Mouse (Mus musculus) heart, postnatal 0 days (tissue): Measurements from ENCODE around the gene Map1a. TPM values are rescaled to one million over a fixed set of nuclear protein-coding genes. Genes with fewer than 3 reads are reported as not detected.
A peak's percentile ranks its signal among the peaks of the same experiment; 100 is the strongest.

Source experiments
- ATAC-seq: fragments of 200-750 bp; cut with Nextera tagmentation; 2 replicates; pipeline ENCODE4 v1.8.0; 2017; ENCODE audit warnings: low read depth, moderate number of reproducible peaks, moderate library complexity; ENCODE audit not compliant: insufficient read depth
- DNase-seq: peaks from one replicate; pipeline ENCODE4 v3.0.0-alpha.2; 2016; ENCODE audit warnings: low spot score
- H3K27ac ChIP-seq: fragments of 300-500 bp; sonication (generic); 2 replicates; pipeline ENCODE4 v1.5.1; 2014; ENCODE audit warnings: low read depth, mild to moderate bottlenecking
- H3K27me3 ChIP-seq: fragments of 300-500 bp; sonication (generic); 2 replicates; pipeline ENCODE4 v1.6.1; 2014; ENCODE audit warnings: low read length, mixed read lengths; ENCODE audit not compliant: control insufficient read depth, insufficient read depth
- H3K36me3 ChIP-seq: fragments of 300-500 bp; sonication (generic); replicated peaks from 2 replicates; pipeline ENCODE4 v1.6.1; 2014; ENCODE audit warnings: low read length, mixed read lengths; ENCODE audit not compliant: control insufficient read depth, insufficient read depth
- H3K4me1 ChIP-seq: fragments of 300-500 bp; sonication (generic); 2 replicates; pipeline ENCODE4 v1.6.1; 2014; ENCODE audit warnings: antibody characterized with exemption; ENCODE audit not compliant: control insufficient read depth, insufficient read depth
- H3K4me2 ChIP-seq: fragments of 300-500 bp; sonication (generic); 2 replicates; pipeline ENCODE4 v1.6.1; 2014; ENCODE audit warnings: low read depth, mild to moderate bottlenecking, low read length, moderate library complexity
- H3K4me3 ChIP-seq: fragments of 300-500 bp; sonication (generic); 2 replicates; pipeline ENCODE4 v1.5.1; 2014; ENCODE audit warnings: low read depth, low read length
- H3K9ac ChIP-seq: fragments of 300-500 bp; sonication (generic); replicated peaks from 2 replicates; pipeline ENCODE4 v1.6.1; 2014; ENCODE audit warnings: low read depth, low read length, mixed read lengths
- H3K9me3 ChIP-seq: fragments of 300-500 bp; sonication (generic); replicated peaks from 2 replicates; pipeline ENCODE4 v1.6.1; 2016; ENCODE audit warnings: low read length; ENCODE audit not compliant: control insufficient read depth
- CTCF ChIP-seq: IDR thresholded peaks from 2 replicates; pipeline ENCODE4 v1.5.1; 2016; ENCODE audit warnings: antibody characterized with exemption, control low read depth, low read depth
- EP300 ChIP-seq: IDR thresholded peaks from 2 replicates; pipeline ENCODE4 v1.6.1; 2016; ENCODE audit warnings: antibody characterized with exemption, low read depth
- WGBS: fragments of 180-500 bp; shearing (Covaris S2); extraction: QIAGEN DNeasy Blood & Tissue Kit; methylation state at CpG from one replicate; pipeline ENCODE4 v1.1.7; 2014; 5-methylcytosine and 5-hydroxymethylcytosine counted together
- polyA plus RNA-seq: library from polyadenylated mRNA; unstranded; fragments of >200 nt; fragmentation: Nextera tagmentation; extraction: Ambion mirVana; gene quantifications from 2 replicates; pipeline ENCODE4 v1.2.1, GENCODE M21; 2015
- total RNA-seq: library from RNA; depleted of rRNA; stranded (reverse); fragments of >200 nt; gene quantifications from 2 replicates; pipeline ENCODE4 v1.2.3, GENCODE M21; 2014; ENCODE audit warnings: low replicate concordance; rRNA removed

Gene Map1a
- total RNA-seq, result 14.5 and 24.9 TPM in 2 replicates
- polyA plus RNA-seq, result 3.7 and 4.8 TPM in 2 replicates

DNA sequence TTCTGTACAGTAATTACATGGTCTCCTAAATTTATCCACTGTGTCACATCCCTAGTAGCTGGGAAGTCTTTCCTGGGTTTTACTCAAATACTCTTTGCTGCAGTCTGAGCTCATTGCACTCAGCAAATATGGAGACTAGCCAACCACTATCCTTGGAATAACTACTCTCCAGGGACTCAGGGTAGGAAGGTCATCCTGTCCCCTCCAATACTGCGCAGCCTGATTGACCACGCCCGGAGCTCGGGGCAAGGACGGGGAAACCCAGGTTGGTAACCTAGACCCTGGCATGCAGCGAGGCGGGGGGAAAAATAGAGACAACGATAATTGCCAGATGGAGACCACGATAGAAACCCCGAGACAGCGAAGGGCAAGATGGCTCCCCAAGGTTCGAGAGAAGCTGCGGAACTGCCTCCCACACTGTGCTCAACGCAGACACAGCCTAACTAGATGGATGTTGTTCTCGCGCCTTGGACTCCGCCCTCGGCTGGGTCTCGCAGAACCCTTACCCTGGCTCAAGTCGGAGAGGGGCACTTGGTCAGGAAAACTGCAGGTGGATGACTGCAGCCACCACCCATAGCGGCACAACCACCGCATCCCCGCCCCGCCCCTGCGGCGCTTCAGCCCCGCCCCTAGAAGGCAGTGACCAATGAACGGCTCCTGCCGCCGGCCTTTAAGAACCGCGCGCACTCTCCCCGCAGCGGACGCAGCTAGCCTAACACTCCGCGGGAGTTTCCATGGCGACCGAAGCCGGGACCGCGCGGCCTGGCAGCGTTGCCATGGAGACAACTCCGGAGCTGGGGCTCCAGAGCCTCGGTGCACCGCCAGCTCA lies at the start of gene Map1a:
Gene Map1a, plus strand, starts transcription at position 700 of the 829 bp plus-strand sequence.
- peak within 1 kb of the TSS; percentile 70 for H3K27ac ChIP-seq
- peak; percentile 90 for ATAC-seq
- H3K4me3 ChIP-seq, result peak within 1 kb of the TSS; percentile 66
- H3K4me2 ChIP-seq, result peak within 1 kb of the TSS; percentile 88
- no peaks in the 10 kb centered on the region for H3K9me3 ChIP-seq
- H3K27me3 ChIP-seq, result peaks cover 10% of the 10 kb centered on the region
- peak; percentile 91 for DNase-seq
- TF ChIP-seq EP300, result no peak
- no peak for TF ChIP-seq CTCF
- peak within 1 kb of the TSS; percentile 31; the same call in 1 of the 2 replicates for H3K9ac ChIP-seq
- peaks cover 19% of the 10 kb centered on the region for H3K4me1 ChIP-seq
- H3K36me3 ChIP-seq, result no peaks in the 10 kb centered on the region
- WGBS, result under 1% methylated on average over 47 of the region's 48 CpGs

DNA sequence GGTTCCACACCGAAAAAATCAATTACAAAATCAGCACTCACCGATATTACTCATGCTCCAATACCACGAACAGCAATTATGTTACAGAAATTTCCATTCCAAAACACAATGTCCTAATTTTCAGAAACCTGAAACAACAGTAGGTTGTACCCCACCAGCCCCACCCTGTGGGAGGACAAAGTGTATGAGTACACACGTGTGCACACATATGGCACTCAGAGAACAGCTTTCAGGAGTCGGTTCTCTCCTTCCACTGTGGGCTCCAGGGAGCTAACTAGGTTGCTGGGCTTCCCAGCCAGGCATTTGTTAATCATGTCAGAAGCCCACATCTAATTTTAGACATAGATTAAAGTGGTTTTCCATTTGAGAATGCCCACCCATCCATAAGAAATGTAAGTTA lies 45.3 kb upstream of the Map1a start:
- Histone ChIP-seq H3K9me3 (no peaks in the 10 kb centered on the region), H3K4me3 (no peak overlapping the region), H3K4me2 (no peak overlapping the region), H3K9ac (no peak overlapping the region), H3K36me3 (peaks cover 77% of the 10 kb centered on the region), H3K27me3 (no peaks in the 10 kb centered on the region), H3K4me1 (no peaks in the 10 kb centered on the region), H3K27ac (no peak overlapping the region)
- ATAC-seq (no peak), DNase-seq (no peak)
- no peak for TF ChIP-seq EP300
- WGBS, result 83% methylated on average over 5 of the region's 5 CpGs

DNA sequence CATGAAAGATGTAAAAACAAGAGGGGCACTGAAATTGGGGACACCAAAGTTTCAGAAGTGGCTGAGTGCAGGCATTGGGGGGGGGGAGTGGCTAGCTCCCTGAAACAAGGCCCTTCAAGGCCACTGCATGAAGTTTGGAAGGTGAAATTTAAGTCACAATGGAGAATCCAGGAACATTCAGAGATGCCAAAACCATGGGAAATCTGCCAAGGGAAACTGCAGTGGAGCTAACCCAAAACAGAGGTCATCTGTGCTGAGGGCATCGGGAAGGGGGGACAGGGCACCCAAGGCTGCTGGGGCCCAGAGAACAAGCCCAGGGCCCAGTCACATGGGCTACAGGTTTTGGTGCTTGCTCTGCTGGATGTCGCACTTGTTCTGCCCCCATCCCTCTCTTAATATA lies 39.6 kb upstream of the Map1a start:
- H3K9me3 ChIP-seq, result no peaks in the 10 kb centered on the region
- no peak overlapping the region for H3K9ac ChIP-seq
- no peak overlapping the region for H3K4me3 ChIP-seq
- no peaks in the 10 kb centered on the region for H3K27me3 ChIP-seq
- no peak overlapping the region for H3K4me2 ChIP-seq
- ATAC-seq, result no peak
- no peak for DNase-seq
- H3K36me3 ChIP-seq, result peaks cover 80% of the 10 kb centered on the region
- WGBS, result 86% methylated on average over 2 of the region's 2 CpGs
- TF ChIP-seq EP300 (no peak), CTCF (no peak)
- H3K4me1 ChIP-seq, result no peaks in the 10 kb centered on the region
- no peak overlapping the region for H3K27ac ChIP-seq

DNA sequence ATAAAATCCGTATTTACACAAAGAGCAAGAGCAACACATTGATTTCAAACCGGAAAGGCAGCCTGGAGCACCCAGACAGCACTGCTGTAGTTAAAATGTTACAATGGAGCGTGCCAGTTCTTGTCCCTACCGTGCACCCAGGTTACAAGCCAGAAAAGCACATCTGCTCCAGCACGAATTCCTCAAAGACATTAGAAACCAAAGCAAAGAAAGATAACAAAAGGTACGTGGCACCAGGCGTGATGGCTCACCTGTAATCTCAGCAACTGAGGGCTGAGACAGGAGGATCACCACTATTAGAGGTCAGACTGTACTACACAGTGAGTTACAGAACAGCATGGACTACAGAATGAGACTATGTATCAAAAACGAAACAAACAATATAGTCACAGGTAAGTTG lies 21.0 kb upstream of the Map1a start:
- H3K4me3 ChIP-seq, result no peak overlapping the region
- no peak overlapping the region for H3K9ac ChIP-seq
- H3K4me1 ChIP-seq, result peaks cover 12% of the 10 kb centered on the region; the same call in 1 of the 2 replicates
- H3K9me3 ChIP-seq, result no peaks in the 10 kb centered on the region
- TF ChIP-seq CTCF (no peak), EP300 (no peak)
- no peaks in the 10 kb centered on the region for H3K27me3 ChIP-seq
- 83% methylated on average over 8 of the region's 8 CpGs for WGBS
- ATAC-seq (no peak), DNase-seq (no peak)
- peaks cover 25% of the 10 kb centered on the region for H3K36me3 ChIP-seq
- H3K4me2 ChIP-seq, result no peak overlapping the region
- H3K27ac ChIP-seq, result no peak overlapping the region

DNA sequence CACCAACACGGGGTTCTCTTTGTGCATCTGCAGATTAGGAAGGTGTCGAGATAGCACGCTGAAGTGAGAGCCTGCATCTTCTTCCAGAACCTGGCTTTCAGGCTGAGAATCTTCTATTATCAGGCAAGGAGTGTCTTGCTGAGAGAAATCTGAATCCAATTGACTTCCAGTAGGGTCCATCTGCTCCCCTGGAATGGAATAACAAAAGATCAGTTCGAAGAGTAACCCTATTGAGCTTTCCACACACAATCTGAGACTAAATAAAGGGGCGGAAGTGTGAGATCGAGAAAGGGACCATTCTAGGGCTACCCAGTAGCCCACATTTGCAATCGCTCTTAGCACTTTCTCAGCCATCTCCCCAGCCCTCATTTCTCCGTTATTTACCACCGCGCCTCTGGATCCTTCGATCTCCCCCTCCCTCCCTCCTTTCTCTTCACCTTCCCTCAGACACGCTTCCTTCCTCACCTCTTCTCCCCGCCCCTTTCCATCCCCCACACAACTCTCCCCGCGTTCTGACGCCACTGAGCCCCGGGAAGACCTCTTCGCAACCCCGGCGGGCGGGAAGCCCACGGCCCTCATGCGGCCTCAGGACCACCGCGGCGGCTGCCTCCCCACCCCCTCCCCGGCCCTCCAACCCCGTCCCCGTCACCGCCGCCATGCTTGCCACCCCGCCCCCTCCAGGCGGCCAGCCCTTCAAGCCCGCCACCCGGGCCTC lies 18.7 kb upstream of the Map1a start:
- Histone ChIP-seq H3K27me3 (no peaks in the 10 kb centered on the region), H3K27ac (peak overlapping the region; percentile 36; the same call in 1 of the 2 replicates), H3K36me3 (peaks cover 22% of the 10 kb centered on the region), H3K4me2 (peak overlapping the region; percentile 66), H3K4me3 (peak overlapping the region; percentile 90), H3K9ac (peak overlapping the region; percentile 71), H3K9me3 (no peaks in the 10 kb centered on the region), H3K4me1 (peaks cover 12% of the 10 kb centered on the region; the same call in 1 of the 2 replicates)
- DNase-seq (no peak), ATAC-seq (peak; percentile 68)
- TF ChIP-seq EP300 (no peak), CTCF (no peak)
- WGBS, result 1% methylated on average over 29 of the region's 35 CpGs
